Mouse (Mus musculus) hindbrain, postnatal 0 days (tissue): ENCODE measurements around the gene Tulp3. TPM values are rescaled to one million over a fixed set of nuclear protein-coding genes. Genes with fewer than 3 reads are reported as not detected.

Experiments
- ATAC-seq: fragments of 200-750 bp; cut with Nextera tagmentation; 2 replicates; pipeline ENCODE4 v1.8.0; 2017; ENCODE audit warnings: mild to moderate bottlenecking, moderate TSS enrichment, moderate library complexity
- DNase-seq: peaks from one replicate; pipeline ENCODE4 v3.0.0-alpha.2; 2015; ENCODE audit warnings: low spot score
- H3K27ac ChIP-seq: fragments of 300-500 bp; sonication (generic); 2 replicates; pipeline ENCODE4 v1.5.1; 2014; ENCODE audit warnings: mild to moderate bottlenecking
- H3K27me3 ChIP-seq: fragments of 300-500 bp; sonication (generic); 2 replicates; pipeline ENCODE4 v1.6.1; 2014; ENCODE audit warnings: low read length, mixed read lengths; ENCODE audit not compliant: insufficient read depth
- H3K36me3 ChIP-seq: fragments of 300-500 bp; sonication (generic); 2 replicates; pipeline ENCODE4 v1.6.1; 2014; ENCODE audit warnings: low read length, mixed read lengths; ENCODE audit not compliant: insufficient read depth
- H3K4me1 ChIP-seq: fragments of 300-500 bp; sonication (generic); 2 replicates; pipeline ENCODE4 v1.6.1; 2014; ENCODE audit warnings: antibody characterized with exemption, low read length, mixed read lengths; ENCODE audit not compliant: insufficient read depth
- H3K4me2 ChIP-seq: fragments of 300-500 bp; sonication (generic); 2 replicates; pipeline ENCODE4 v1.6.1; 2014; ENCODE audit warnings: low read depth, mild to moderate bottlenecking, low read length, moderate library complexity, mixed read lengths
- H3K4me3 ChIP-seq: fragments of 300-500 bp; sonication (generic); 2 replicates; pipeline ENCODE4 v1.5.1; 2014; ENCODE audit warnings: low read length
- H3K9ac ChIP-seq: fragments of 300-500 bp; sonication (generic); replicated peaks from 2 replicates; pipeline ENCODE4 v1.6.1; 2014; ENCODE audit warnings: mild to moderate bottlenecking, low read length, moderate library complexity, mixed read lengths
- H3K9me3 ChIP-seq: fragments of 300-500 bp; sonication (generic); 2 replicates; pipeline ENCODE4 v1.6.1; 2016; ENCODE audit warnings: low read length, mixed read lengths
- CTCF ChIP-seq: IDR thresholded peaks from 2 replicates; pipeline ENCODE4 v1.5.1; 2016; ENCODE audit warnings: antibody characterized with exemption, control low read depth, low read depth
- WGBS: fragments of 180-500 bp; shearing (Covaris S2); extraction: QIAGEN DNeasy Blood & Tissue Kit; methylation state at CpG from one replicate; pipeline ENCODE4 v1.1.7; 2014; 5-methylcytosine and 5-hydroxymethylcytosine counted together
- polyA plus RNA-seq: library from polyadenylated mRNA; unstranded; fragments of >200 nt; fragmentation: Nextera tagmentation; extraction: Ambion mirVana; gene quantifications from 2 replicates; pipeline ENCODE4 v1.2.1, GENCODE M21; 2015
- total RNA-seq: library from RNA; depleted of rRNA; stranded (reverse); fragments of >200 nt; gene quantifications from 2 replicates; pipeline ENCODE4 v1.2.3, GENCODE M21; 2014

Tulp3 gene
- total and polyA plus RNA-seq, 2 experiments from 2014 or later = 12.8 to 15.8 TPM

- Histone ChIP-seq H3K4me2 (no peak overlapping the region), H3K4me1 (peaks cover 8% of the 10 kb centered on the region; the same call in 1 of the 2 replicates), H3K27me3 (no peaks in the 10 kb centered on the region), H3K27ac (no peak overlapping the region), H3K4me3 (no peak overlapping the region), H3K9me3 (no peaks in the 10 kb centered on the region), H3K9ac (no peak overlapping the region), H3K36me3 (peaks cover 8% of the 10 kb centered on the region; the same call in 1 of the 2 replicates)
- TF ChIP-seq CTCF = no peak
- DNase-seq (no peak), ATAC-seq (no peak)
- 93% methylated on average over 11 of the region's 11 CpGs for WGBS
These were observed 13.5 kb downstream of the Tulp3 start for GRCm38 (mm10) chr6:128341956-128342723.

GRCm38 (mm10) chr6:128338876-128339275, 16.8 kb downstream of the Tulp3 start:
- H3K4me2 ChIP-seq = no peak overlapping the region
- H3K9ac ChIP-seq = no peak overlapping the region
- peaks cover 8% of the 10 kb centered on the region; the same call in 1 of the 2 replicates for H3K4me1 ChIP-seq
- no peak for TF ChIP-seq CTCF
- H3K27ac ChIP-seq = peak overlapping the region; percentile 12; the same call in 1 of the 2 replicates
- peak; percentile 58 for DNase-seq
- no peak overlapping the region for H3K4me3 ChIP-seq
- ATAC-seq = peak; percentile 52; the same call in 1 of the 2 replicates
- H3K36me3 ChIP-seq = peaks cover 15% of the 10 kb centered on the region; the same call in 1 of the 2 replicates
- no peaks in the 10 kb centered on the region for H3K27me3 ChIP-seq
- 17% methylated on average over 5 of the region's 5 CpGs for WGBS
- H3K9me3 ChIP-seq = no peaks in the 10 kb centered on the region

- no peak for DNase-seq
- no peak for ATAC-seq
- H3K4me3 ChIP-seq = no peak overlapping the region
- H3K27me3 ChIP-seq = no peaks in the 10 kb centered on the region
- 0 out of 2 replicates have a peak, but pooled peaks cover 5% of the 10 kb centered on the region for H3K4me1 ChIP-seq
- no peak for TF ChIP-seq CTCF
- H3K36me3 ChIP-seq = peaks cover 19% of the 10 kb centered on the region
- H3K4me2 ChIP-seq = no peak overlapping the region
- no peaks in the 10 kb centered on the region for H3K9me3 ChIP-seq
- H3K9ac ChIP-seq = no peak overlapping the region
- no peak overlapping the region for H3K27ac ChIP-seq
- WGBS = 72% methylated on average over 7 of the region's 7 CpGs
These were observed 18.2 kb downstream of the Tulp3 start for GRCm38 (mm10) chr6:128337467-128337866.

GRCm38 (mm10) chr6:128334397-128335124, 21.1 kb downstream of the Tulp3 start:
- Histone ChIP-seq H3K27me3 (no peaks in the 10 kb centered on the region), H3K4me2 (no peak overlapping the region), H3K4me1 (0 out of 2 replicates have a peak, but pooled peaks cover 3% of the 10 kb centered on the region), H3K36me3 (peaks cover 30% of the 10 kb centered on the region), H3K9ac (no peak overlapping the region), H3K27ac (no peak overlapping the region), H3K4me3 (no peak overlapping the region), H3K9me3 (no peaks in the 10 kb centered on the region)
- 19% methylated on average over 12 of the region's 12 CpGs for WGBS
- TF ChIP-seq CTCF = peak; percentile 78
- peak; percentile 90 for DNase-seq
- peak; percentile 91 for ATAC-seq

- peak; percentile 80 for TF ChIP-seq CTCF
- no peaks in the 10 kb centered on the region for H3K9me3 ChIP-seq
- H3K9ac ChIP-seq = no peak overlapping the region
- H3K4me1 ChIP-seq = no peaks in the 10 kb centered on the region
- no peak overlapping the region for H3K4me2 ChIP-seq
- H3K27ac ChIP-seq = no peak overlapping the region
- H3K4me3 ChIP-seq = no peak overlapping the region
- 8% methylated on average over 4 of the region's 4 CpGs for WGBS
- no peaks in the 10 kb centered on the region for H3K27me3 ChIP-seq
- ATAC-seq (peak; percentile 48; the same call in 1 of the 2 replicates), DNase-seq (peak; percentile 90)
- H3K36me3 ChIP-seq = peaks cover 20% of the 10 kb centered on the region
These were observed 37.3 kb downstream of the Tulp3 start for GRCm38 (mm10) chr6:128318317-128318716.

- ATAC-seq (no peak), DNase-seq (no peak)
- H3K9me3 ChIP-seq = no peaks in the 10 kb centered on the region
- no peaks in the 10 kb centered on the region for H3K27me3 ChIP-seq
- no peak for TF ChIP-seq CTCF
- no peaks in the 10 kb centered on the region for H3K4me1 ChIP-seq
- H3K27ac ChIP-seq = no peak overlapping the region
- no peak overlapping the region for H3K4me3 ChIP-seq
- WGBS = 81% methylated on average over 8 of the region's 8 CpGs
- H3K9ac ChIP-seq = no peak overlapping the region
- no peak overlapping the region for H3K4me2 ChIP-seq
- no peaks in the 10 kb centered on the region for H3K36me3 ChIP-seq
These were observed 40.1 kb downstream of the Tulp3 start for GRCm38 (mm10) chr6:128315597-128315996.
